Mouse (Mus musculus) bone marrow, adult 2 months (tissue): Measurements from ENCODE around the gene Sertad2. TPM values are rescaled to one million over a fixed set of nuclear protein-coding genes. Genes with fewer than 3 reads are reported as not detected.

ENCODE experiments used
- H3K27ac ChIP-seq: fragments of 200-500 bp; 2 replicates; pipeline ENCODE4 v1.5.1; 2012; ENCODE audit warnings: low read depth, mild to moderate bottlenecking, control low read depth, inconsistent platforms, low read length; ENCODE audit not compliant: control insufficient read depth, poor library complexity, insufficient read depth
- H3K4me1 ChIP-seq: fragments of 200-500 bp; 2 replicates; pipeline ENCODE4 v1.6.1; 2011; ENCODE audit warnings: low read length; ENCODE audit not compliant: control insufficient read depth, insufficient read depth
- H3K4me3 ChIP-seq: fragments of 200-500 bp; replicated peaks from 2 replicates; pipeline ENCODE3; 2011; ENCODE audit warnings: mild to moderate bottlenecking, low read depth, low read length, control low read depth; ENCODE audit not compliant: control insufficient read depth
- CTCF ChIP-seq: fragments of 200-500 bp; IDR thresholded peaks from 2 replicates; pipeline ENCODE4 v1.5.1; 2011; ENCODE audit warnings: low read length, control low read depth; ENCODE audit not compliant: control insufficient read depth, insufficient read depth
- POLR2A ChIP-seq: fragments of 200-500 bp; IDR thresholded peaks from 2 replicates; pipeline ENCODE4 v1.6.1; 2011; ENCODE audit warnings: low read depth, mild to moderate bottlenecking, control low read depth, low read length, borderline replicate concordance; ENCODE audit not compliant: control insufficient read depth
- WGBS: fragments of 180-500 bp; shearing (Covaris S2); methylation state at CpG from one replicate; pipeline ENCODE4 v1.1.7; 2018; 5-methylcytosine and 5-hydroxymethylcytosine counted together
- polyA plus RNA-seq: library from polyadenylated mRNA; stranded (reverse); fragments of >200 nt; gene quantifications from 2 replicates; pipeline ENCODE4 v1.2.4, GENCODE M21; 2011; ENCODE audit warnings: low replicate concordance; ENCODE audit not compliant: missing spikeins, insufficient read depth, insufficient read length

Gene Sertad2
- polyA plus RNA-seq, 1 experiment, result 14.5 TPM

- no peak overlapping the region for H3K27ac ChIP-seq
- WGBS, result 90% methylated on average over 5 of the region's 5 CpGs
- no peaks in the 10 kb centered on the region for H3K4me1 ChIP-seq
- TF ChIP-seq POLR2A (no peak), CTCF (no peak)
- no peak overlapping the region for H3K4me3 ChIP-seq
Measured at GRCm38 (mm10) chr11:20649477-20649876, 106.4 kb downstream of the Sertad2 start.

- no peak overlapping the region for H3K27ac ChIP-seq
- H3K4me1 ChIP-seq, result no peaks in the 10 kb centered on the region
- TF ChIP-seq POLR2A (no peak), CTCF (no peak)
- 94% methylated on average over 17 of the region's 17 CpGs for WGBS
- H3K4me3 ChIP-seq, result no peak overlapping the region
Measured at GRCm38 (mm10) chr11:20650006-20650639, 107.1 kb downstream of the Sertad2 start.

- no peaks in the 10 kb centered on the region for H3K4me1 ChIP-seq
- WGBS, result 86% methylated on average over 1 of the region's 1 CpGs
- H3K4me3 ChIP-seq, result no peak overlapping the region
- no peak for TF ChIP-seq CTCF
- no peak overlapping the region for H3K27ac ChIP-seq
Measured at GRCm38 (mm10) chr11:20651166-20651565, 108.1 kb downstream of the Sertad2 start.

- Histone ChIP-seq H3K4me3 (no peak overlapping the region), H3K27ac (no peak overlapping the region), H3K4me1 (no peaks in the 10 kb centered on the region)
- 16% methylated on average over 18 of the region's 18 CpGs for WGBS
- no peak for TF ChIP-seq POLR2A
- no peak for TF ChIP-seq CTCF
Measured at GRCm38 (mm10) chr11:20655795-20656710, 113.0 kb downstream of the Sertad2 start.

- H3K4me1 ChIP-seq, result no peaks in the 10 kb centered on the region
- 33% methylated on average over 10 of the region's 10 CpGs for WGBS
- TF ChIP-seq CTCF (no peak), POLR2A (no peak)
- no peak overlapping the region for H3K4me3 ChIP-seq
- no peak overlapping the region for H3K27ac ChIP-seq
Measured at GRCm38 (mm10) chr11:20656711-20657057, 113.6 kb downstream of the Sertad2 start.

GRCm38 (mm10) chr11:20659094-20659493 lies 116.0 kb downstream of the Sertad2 start:
- TF ChIP-seq CTCF (no peak), POLR2A (no peak)
- 81% methylated on average over 3 of the region's 3 CpGs for WGBS
- H3K27ac ChIP-seq, result no peak overlapping the region
- H3K4me3 ChIP-seq, result no peak overlapping the region
- no peaks in the 10 kb centered on the region for H3K4me1 ChIP-seq

GRCm38 (mm10) chr11:20660111-20661097 lies 117.4 kb downstream of the Sertad2 start:
- no peak for TF ChIP-seq CTCF
- TF ChIP-seq POLR2A, result no peak

GRCm38 (mm10) chr11:20661652-20662051 lies 118.6 kb downstream of the Sertad2 start:
- H3K4me1 ChIP-seq, result no peaks in the 10 kb centered on the region
- H3K27ac ChIP-seq, result no peak overlapping the region
- 33% methylated on average over 4 of the region's 4 CpGs for WGBS

More at GRCm38 (mm10) chr11:20660111-20661097, 117.4 kb downstream of the Sertad2 start:
- no peaks in the 10 kb centered on the region for H3K4me1 ChIP-seq
- WGBS, result 77% methylated on average over 14 of the region's 14 CpGs
- no peak overlapping the region for H3K4me3 ChIP-seq
- no peak overlapping the region for H3K27ac ChIP-seq

More at GRCm38 (mm10) chr11:20661652-20662051, 118.6 kb downstream of the Sertad2 start:
- TF ChIP-seq POLR2A (no peak), CTCF (peak; percentile 87)
- no peak overlapping the region for H3K4me3 ChIP-seq
